Mouse (Mus musculus): ENCODE results near the gene Gm20905.
"Not testable (repeated sequence)": the region's sequence is repeated elsewhere in the genome, so short reads cannot be mapped to it uniquely, and the experiment has no call there.

Gm20905 gene

GRCm38 (mm10) chrY:37259503-37259902, at the start of gene Gm20905:
Gene Gm20905, minus strand, starts transcription at chrY:37259603.
- DNase-seq, result not testable (repeated sequence)
